Mouse (Mus musculus): ENCODE results near the gene Olfr726. TPM values are rescaled to one million over a fixed set of nuclear protein-coding genes. Genes with fewer than 3 reads are reported as not detected.
A peak's percentile ranks its signal among the peaks of the same experiment; 100 is the strongest.

The Olfr726 gene
- not detected for total RNA-seq (2021)
- long read RNA-seq, experiment 1: 0 reads
- long read RNA-seq, experiment 2: 0 reads

DNA sequence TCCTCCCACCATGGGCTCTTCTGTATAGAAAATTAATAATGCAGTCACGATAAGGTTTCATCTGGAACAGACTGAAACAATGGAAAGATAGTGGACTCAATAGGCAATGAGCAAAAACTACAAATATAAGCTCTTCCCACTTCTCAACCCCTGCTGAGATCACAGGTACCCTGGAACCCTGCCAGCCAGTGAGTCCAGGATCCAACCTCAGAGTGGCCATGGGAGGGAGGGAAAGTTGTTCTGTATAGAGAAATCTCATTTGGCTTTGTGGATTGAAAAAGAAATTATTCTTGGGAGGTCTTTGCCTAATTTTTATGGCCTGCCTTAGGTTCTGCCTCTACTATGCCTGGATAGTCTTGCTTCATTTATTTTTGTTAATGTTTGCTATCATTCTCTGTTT lies at the start of gene Olfr726:
TSS of gene Olfr726 (minus strand) at position 101 of the 400 bp plus-strand sequence.
- intact Hi-C loops (cut with DNase I): no loop called here
- Histone ChIP-seq H3K27ac (no peak within 1 kb of the TSS), H3K4me3 (no peak within 1 kb of the TSS)
- no peak for DNase-seq (ENCODE audit: extremely low spot score in 1 of 2, low spot score in 2 of 2)
- no peak for TF ChIP-seq CTCF (IDR thresholded peaks at IDR 0.05)

DNA sequence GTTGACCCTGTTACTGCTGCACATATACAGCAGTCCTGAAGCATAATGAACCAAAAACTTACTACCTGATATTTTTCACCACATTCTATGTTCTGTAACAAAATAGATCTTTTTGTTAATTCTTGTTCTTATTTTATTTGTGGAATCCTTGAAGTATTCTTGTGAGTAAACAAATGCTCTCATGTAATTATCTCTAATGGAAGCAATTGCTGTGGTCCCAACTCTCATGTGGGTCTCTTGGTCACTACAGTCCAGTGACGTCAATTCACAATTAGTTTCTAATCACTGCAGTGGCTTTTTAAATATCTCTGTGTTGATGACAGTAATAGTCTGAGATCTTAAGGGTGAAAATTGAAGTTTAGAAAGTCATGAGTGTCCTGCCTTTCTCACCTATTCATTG lies 32.1 kb upstream of the Olfr726 start, which contains the start of gene Olfr727:
TSS of gene Olfr727 (plus strand) at position 301 of the 400 bp plus-strand sequence.
- intact Hi-C loops (cut with DNase I): no loop called here
- Histone ChIP-seq H3K27ac (no peak within 1 kb of the TSS), H3K4me3 (no peak within 1 kb of the TSS)
- no peak for DNase-seq (ENCODE audit: extremely low spot score in 1 of 2, low spot score in 2 of 2)
- TF ChIP-seq CTCF (IDR thresholded peaks at IDR 0.05): no peak

DNA sequence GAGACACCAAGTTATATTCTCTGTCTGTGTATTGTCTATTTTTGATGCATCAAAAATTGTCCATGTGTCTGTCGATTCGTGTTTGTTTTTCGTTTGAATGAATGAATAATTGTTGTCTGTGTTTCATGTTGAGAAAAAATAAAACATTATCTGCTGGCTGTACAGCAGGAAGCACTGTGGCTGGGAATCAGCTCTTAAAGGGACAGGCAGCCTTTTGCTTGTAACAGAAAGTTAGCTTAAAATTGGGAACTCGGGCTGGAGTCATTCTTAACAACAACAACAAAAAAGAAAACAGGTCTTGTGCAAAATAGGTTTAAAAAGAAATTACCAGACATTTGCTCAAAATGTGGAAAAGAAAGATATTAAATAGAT lies 28.0 kb downstream of the Olfr726 start:
- no peak for DNase-seq (ENCODE audit: extremely low spot score in 1 of 2, low spot score in 2 of 2)
- intact Hi-C loops (cut with DNase I): loop anchor here (5.0 kb wide), 1 partner anchor 725 kb away; the partner anchor contains the start of gene Ttc5

DNA sequence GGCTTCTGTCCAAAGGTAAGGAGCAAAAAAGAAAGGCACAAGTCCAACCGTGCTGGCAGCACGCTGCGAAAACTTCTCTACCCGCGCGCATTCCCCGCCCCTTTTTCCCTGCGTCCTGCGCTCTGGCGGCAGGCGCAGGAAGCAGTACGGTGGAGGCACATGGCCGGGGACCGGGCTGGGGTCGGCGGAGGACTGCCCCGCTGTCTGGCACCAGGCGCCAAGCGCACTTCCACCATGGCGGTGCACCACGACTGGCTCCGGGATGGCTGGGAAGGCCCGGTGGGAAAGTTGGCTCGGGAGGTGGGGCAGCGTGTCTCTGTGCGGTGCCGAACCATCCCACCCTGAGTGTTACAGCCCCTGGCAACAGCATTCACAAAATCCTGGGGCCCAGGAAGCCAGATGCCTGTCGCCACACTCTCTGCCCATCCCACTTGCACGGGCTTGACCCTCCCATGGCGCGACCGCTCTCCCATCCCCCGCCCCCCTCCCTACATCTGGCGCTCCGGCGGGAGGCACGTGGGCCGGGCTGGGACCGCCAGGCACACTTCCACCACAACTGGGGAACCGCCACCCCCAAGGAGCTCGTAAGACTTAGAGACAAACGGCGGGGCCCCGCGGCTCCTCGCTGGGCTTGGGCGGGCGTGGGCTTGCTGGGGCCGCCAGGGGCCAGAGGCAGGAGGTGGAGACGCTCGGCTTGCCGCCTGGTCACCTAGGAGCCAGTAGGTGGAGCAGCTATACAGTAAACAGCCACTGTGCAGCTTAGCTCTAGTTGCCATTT lies 28.6 kb downstream of the Olfr726 start:
- intact Hi-C loops (cut with DNase I): loop anchor here (5.0 kb wide), 1 partner anchor 725 kb away; the partner anchor contains the start of gene Ttc5
- H3K27ac ChIP-seq: no peak overlapping the region
- DNase-seq (ENCODE audit: extremely low spot score in 1 of 2, low spot score in 2 of 2): peak; percentile 41 to 53
- peak overlapping the region; percentile 71 for H3K4me3 ChIP-seq
- TF ChIP-seq CTCF (IDR thresholded peaks at IDR 0.05): peak; percentile 55

More for the DNA sequence above, 28.0 kb downstream of the Olfr726 start:
- no peak for TF ChIP-seq CTCF (IDR thresholded peaks at IDR 0.05)
- Histone ChIP-seq H3K4me3 (peak overlapping the region; percentile 71), H3K27ac (no peak overlapping the region)

DNA sequence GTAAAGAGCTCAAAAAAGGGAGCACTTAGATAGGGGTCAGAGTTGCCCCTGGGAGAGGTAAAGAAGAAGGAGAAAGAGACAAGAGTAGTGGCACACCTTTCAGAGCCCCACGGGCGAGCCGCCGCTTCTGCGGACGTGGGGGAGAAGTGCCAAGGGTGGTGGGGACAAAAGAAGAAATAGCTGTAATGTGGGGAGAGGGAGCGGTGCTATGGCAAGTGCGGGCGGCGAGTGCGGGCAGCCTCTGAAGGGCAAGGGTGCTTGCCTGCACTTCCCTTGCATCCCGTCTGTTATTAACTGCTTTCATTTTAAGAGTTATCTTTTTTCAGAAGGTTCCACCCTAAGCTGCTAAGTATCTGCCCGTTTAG lies 29.2 kb downstream of the Olfr726 start:
- H3K27ac ChIP-seq: no peak overlapping the region
- peak overlapping the region; percentile 71 for H3K4me3 ChIP-seq
- TF ChIP-seq CTCF (IDR thresholded peaks at IDR 0.05): no peak
- intact Hi-C loops (cut with DNase I): loop anchor here (5.0 kb wide), 1 partner anchor 726 kb away; the partner anchor contains the start of gene Ttc5
- DNase-seq (ENCODE audit: extremely low spot score in 1 of 2, low spot score in 2 of 2): peak in 1 of 2 experiments; percentile 7

DNA sequence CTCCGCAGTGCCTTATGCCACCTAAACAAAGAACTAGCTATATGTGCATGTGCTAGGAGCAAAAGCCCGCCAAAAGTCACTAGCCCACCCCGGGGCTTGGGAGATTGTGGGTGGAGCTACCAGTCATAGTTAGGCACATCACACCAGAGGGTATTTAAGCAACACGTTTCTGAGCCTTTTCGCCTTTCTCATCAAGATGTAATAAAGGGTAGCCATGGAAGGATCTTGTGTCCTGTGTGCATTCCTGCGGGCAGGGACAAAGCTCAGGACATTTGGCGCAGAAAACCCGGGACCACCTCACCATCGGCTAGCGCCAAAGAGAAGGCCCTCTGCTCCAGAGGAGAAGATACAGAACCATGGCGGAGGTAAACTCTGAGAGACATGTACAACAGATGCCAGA lies 29.6 kb downstream of the Olfr726 start:
- Histone ChIP-seq H3K4me3 (peak overlapping the region; percentile 71; the same call in 1 of the 2 replicates), H3K27ac (no peak overlapping the region)
- intact Hi-C loops (cut with DNase I): loop anchor here (5.0 kb wide), 1 partner anchor 726 kb away; the partner anchor contains the start of gene Ttc5
- no peak for TF ChIP-seq CTCF (IDR thresholded peaks at IDR 0.05)
- no peak for DNase-seq (ENCODE audit: extremely low spot score in 1 of 2, low spot score in 2 of 2)

DNA sequence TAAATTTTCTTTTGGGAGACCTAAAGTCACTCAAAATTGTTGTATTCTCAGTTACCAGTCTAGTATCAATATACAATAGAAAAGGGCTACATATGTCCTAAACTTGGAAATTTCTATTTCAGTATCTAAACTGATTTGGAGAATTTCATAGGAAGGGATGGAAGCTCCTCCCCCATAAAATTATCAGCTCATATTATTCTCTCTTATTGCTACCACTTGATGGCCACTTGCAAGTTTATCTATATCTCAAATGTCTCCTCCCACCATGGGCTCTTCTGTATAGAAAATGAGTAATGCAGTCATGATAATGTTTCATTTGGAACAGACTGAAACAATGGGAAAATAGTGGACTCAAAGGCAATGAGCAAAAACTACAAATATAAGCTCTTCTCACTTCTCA lies 50.5 kb downstream of the Olfr726 start, which contains the start of gene Olfr725:
TSS of gene Olfr725 (minus strand) at position 101 of the 400 bp plus-strand sequence.
- intact Hi-C loops (cut with DNase I): no loop called here
- H3K27ac ChIP-seq: no peak within 1 kb of the TSS
- no peak for TF ChIP-seq CTCF (IDR thresholded peaks at IDR 0.05)
- no peak within 1 kb of the TSS for H3K4me3 ChIP-seq
- no peak for DNase-seq (ENCODE audit: extremely low spot score in 1 of 2, low spot score in 2 of 2)

Other genes with a start within 250 kb of the Olfr726 start
- not detected for gene Olfr722, start 189.0 kb downstream of the Olfr726 start, total RNA-seq (2021)
- not detected for gene Olfr723, start 159.2 kb downstream of the Olfr726 start, total RNA-seq (2021)
- not detected for gene Olfr724, start 127.7 kb downstream of the Olfr726 start, total RNA-seq (2021)
- gene Olfr725, start 50.6 kb downstream of the Olfr726 start, total RNA-seq (2021): not detected
- gene Olfr727, start 32.2 kb upstream of the Olfr726 start, total RNA-seq (2021): not detected
- gene Olfr728, start 51.7 kb upstream of the Olfr726 start, total RNA-seq (2021): not detected
- gene Olfr729, start 62.0 kb upstream of the Olfr726 start, total RNA-seq (2021): not detected
- not detected for gene Olfr730, start 97.2 kb upstream of the Olfr726 start, total RNA-seq (2021)
- gene Olfr731, start 150.9 kb upstream of the Olfr726 start, total RNA-seq (2021): not detected
- gene Olfr732, start 193.3 kb upstream of the Olfr726 start, total RNA-seq (2021): not detected
- gene Olfr733, start 210.6 kb upstream of the Olfr726 start, total RNA-seq (2021): not detected
- gene Olfr734, start 235.8 kb upstream of the Olfr726 start, total RNA-seq (2021): not detected

Measured in left cerebral cortex, adult 2 months (tissue).